Mouse (Mus musculus): ENCODE measurements around the gene St8sia6. TPM values are rescaled to one million over a fixed set of nuclear protein-coding genes. Genes with fewer than 3 reads are reported as not detected.

Gene St8sia6
- polyA plus RNA-seq, 1 experiment from 2014 or later: 0.26 TPM

DNA sequence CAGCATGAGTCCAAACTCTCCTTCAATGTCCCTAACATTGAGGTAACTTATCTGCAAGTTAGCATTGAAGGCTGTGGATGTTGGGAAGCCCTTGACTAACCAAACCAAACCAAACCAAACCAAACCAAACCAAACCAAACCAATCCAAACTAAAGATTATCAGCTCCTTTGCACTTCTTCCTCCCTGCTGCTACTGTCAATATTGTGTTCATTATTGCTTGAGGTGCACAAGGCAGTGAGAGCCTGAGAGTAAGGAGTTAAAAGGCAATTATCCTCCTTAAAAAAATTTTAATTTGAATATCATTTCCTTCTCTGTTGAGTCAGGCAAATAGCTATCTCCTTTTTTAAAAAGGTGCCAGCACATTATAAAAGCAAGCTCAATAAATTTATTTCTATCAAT, 190.8 kb downstream of the St8sia6 start:
- H3K27ac ChIP-seq (ENCODE audit: low read length): no peak overlapping the region
- H3K4me1 ChIP-seq (ENCODE audit: insufficient read depth, low read depth, low read length): no peaks in the 10 kb centered on the region
- no peak overlapping the region for H3K4me3 ChIP-seq (ENCODE audit: low read depth, low read length)
- H3K9ac ChIP-seq (replicated peaks; ENCODE audit: low read depth): no peak overlapping the region
- H3K27me3 ChIP-seq (replicated peaks; ENCODE audit: insufficient read depth, low read length): no peaks in the 10 kb centered on the region
- ATAC-seq (no peak), DNase-seq (ENCODE audit: low spot score) (no peak)
- no peak overlapping the region for H3K4me2 ChIP-seq (replicated peaks; ENCODE audit: low read depth, low read length)
- no peaks in the 10 kb centered on the region for H3K9me3 ChIP-seq (ENCODE audit: low read length)
- TF ChIP-seq EP300 (IDR thresholded peaks at IDR 0.05) (no peak), CTCF (IDR thresholded peaks at IDR 0.05) (no peak)
- no peaks in the 10 kb centered on the region for H3K36me3 ChIP-seq (ENCODE audit: insufficient read depth, low read length)

Other genes starting within 250 kb of the St8sia6 start
- gene Trdmt1, start 249.4 kb downstream of the St8sia6 start, polyA plus RNA-seq (2015; fragmentation: Nextera tagmentation; extraction: Ambion mirVana): 9.8 and 10.1 TPM in 2 replicates
- 1,068 and 1,145 TPM in 2 replicates for gene Vim, start 220.1 kb downstream of the St8sia6 start, polyA plus RNA-seq (2015; fragmentation: Nextera tagmentation; extraction: Ambion mirVana)

All from lung, postnatal 0 days (tissue).